Mouse (Mus musculus): ENCODE results near the gene Fgd6.
A peak's percentile ranks its signal among the peaks of the same experiment; 100 is the strongest.

Gene Fgd6

GRCm38 (mm10) chr10:94133674-94134073 is 97.9 kb downstream of the Fgd6 start:
- DNase-seq (ENCODE audit: extremely low spot score, low spot score), result no peak

- DNase-seq (ENCODE audit: extremely low spot score, low spot score), result no peak
These were observed 99.0 kb downstream of the Fgd6 start for GRCm38 (mm10) chr10:94134535-94135390.

- DNase-seq (ENCODE audit: extremely low spot score, low spot score), result no peak
These were observed 103.2 kb downstream of the Fgd6 start for GRCm38 (mm10) chr10:94138890-94139482.

GRCm38 (mm10) chr10:94140227-94140931 is 104.6 kb downstream of the Fgd6 start:
- DNase-seq (ENCODE audit: extremely low spot score, low spot score), result no peak

- no peak for DNase-seq (ENCODE audit: extremely low spot score, low spot score)
These were observed 106.6 kb downstream of the Fgd6 start for GRCm38 (mm10) chr10:94142427-94142826.

GRCm38 (mm10) chr10:94144581-94144980 is 108.8 kb downstream of the Fgd6 start:
- no peak for DNase-seq (ENCODE audit: extremely low spot score, low spot score)

- DNase-seq (ENCODE audit: extremely low spot score, low spot score), result no peak
These were observed 111.6 kb downstream of the Fgd6 start for GRCm38 (mm10) chr10:94147391-94147755.

GRCm38 (mm10) chr10:94147756-94148531 is 112.1 kb downstream of the Fgd6 start, which contains the start of gene Nr2c1:
Gene Nr2c1 (plus strand): TSS chr10:94148023.
- peak; percentile 90 for DNase-seq (ENCODE audit: extremely low spot score, low spot score)

GRCm38 (mm10) chr10:94151488-94151887 is 115.7 kb downstream of the Fgd6 start:
- DNase-seq (ENCODE audit: extremely low spot score, low spot score), result no peak

- DNase-seq (ENCODE audit: extremely low spot score, low spot score), result no peak
These were observed 118.0 kb downstream of the Fgd6 start for GRCm38 (mm10) chr10:94153841-94154240.

GRCm38 (mm10) chr10:94158962-94159361 is 123.2 kb downstream of the Fgd6 start:
- DNase-seq (ENCODE audit: extremely low spot score, low spot score), result no peak

- DNase-seq (ENCODE audit: extremely low spot score, low spot score), result no peak
These were observed 123.6 kb downstream of the Fgd6 start for GRCm38 (mm10) chr10:94159406-94159805.

- DNase-seq (ENCODE audit: extremely low spot score, low spot score), result no peak
These were observed 125.4 kb downstream of the Fgd6 start for GRCm38 (mm10) chr10:94161051-94161765.

- DNase-seq (ENCODE audit: extremely low spot score, low spot score), result no peak
These were observed 126.2 kb downstream of the Fgd6 start for GRCm38 (mm10) chr10:94162031-94162430.

- no peak for DNase-seq (ENCODE audit: extremely low spot score, low spot score)
These were observed 128.5 kb downstream of the Fgd6 start for GRCm38 (mm10) chr10:94164104-94164845.

GRCm38 (mm10) chr10:94165426-94165825 is 129.6 kb downstream of the Fgd6 start:
- DNase-seq (ENCODE audit: extremely low spot score, low spot score), result no peak

GRCm38 (mm10) chr10:94167051-94167750 is 131.4 kb downstream of the Fgd6 start:
- no peak for DNase-seq (ENCODE audit: extremely low spot score, low spot score)

GRCm38 (mm10) chr10:94171440-94172130 is 135.8 kb downstream of the Fgd6 start:
- DNase-seq (ENCODE audit: extremely low spot score, low spot score), result no peak

GRCm38 (mm10) chr10:94172137-94172536 is 136.3 kb downstream of the Fgd6 start:
- DNase-seq (ENCODE audit: extremely low spot score, low spot score), result no peak

Data from neural tube, embryonic 10.5 days (tissue).